Mouse (Mus musculus) cerebellum, postnatal 4 days (tissue): ENCODE data around the gene Ano10.
"Not testable (repeated sequence)": the region's sequence is repeated elsewhere in the genome, so short reads cannot be mapped to it uniquely, and the experiment has no call there.

Source experiments
- DNase-seq, 2 experiments: peaks; one replicate each; pipeline ENCODE4 v3.0.0; 2022; ENCODE audit warnings: low spot score in 2 of 2, mixed read lengths in 1 of 2

The Ano10 gene

GRCm38 (mm10) chr9:122294242-122294881 lies at the start of gene Ano10:
Ano10 (minus strand) TSS chr9:122294423.
- peak; percentile 91 to 95 for DNase-seq

- no peak for DNase-seq
Measured at GRCm38 (mm10) chr9:122343399-122343798, 49.2 kb upstream of the Ano10 start.

DNA sequence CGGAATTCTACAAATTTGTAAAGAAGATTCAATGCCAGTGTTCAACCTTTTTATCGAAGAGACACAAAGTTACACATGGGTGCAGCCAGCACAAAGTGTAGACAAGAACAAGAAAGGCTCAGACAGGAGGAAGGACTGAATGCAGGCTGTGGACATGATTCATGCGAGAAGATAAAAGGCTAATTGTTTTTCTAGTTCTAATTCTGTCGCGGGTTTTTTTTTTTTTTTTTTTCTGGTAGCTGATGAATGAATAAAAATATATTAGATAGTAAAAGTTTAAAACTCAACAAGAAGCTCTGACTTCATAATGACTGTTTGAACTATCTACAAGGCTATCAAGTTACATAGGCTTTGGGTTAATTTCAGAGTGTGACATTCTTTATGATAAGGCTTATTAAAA lies 45.7 kb upstream of the Ano10 start:
- DNase-seq, result no peak

- no peak for DNase-seq
Measured at GRCm38 (mm10) chr9:122337510-122337931, 43.3 kb upstream of the Ano10 start.

DNA sequence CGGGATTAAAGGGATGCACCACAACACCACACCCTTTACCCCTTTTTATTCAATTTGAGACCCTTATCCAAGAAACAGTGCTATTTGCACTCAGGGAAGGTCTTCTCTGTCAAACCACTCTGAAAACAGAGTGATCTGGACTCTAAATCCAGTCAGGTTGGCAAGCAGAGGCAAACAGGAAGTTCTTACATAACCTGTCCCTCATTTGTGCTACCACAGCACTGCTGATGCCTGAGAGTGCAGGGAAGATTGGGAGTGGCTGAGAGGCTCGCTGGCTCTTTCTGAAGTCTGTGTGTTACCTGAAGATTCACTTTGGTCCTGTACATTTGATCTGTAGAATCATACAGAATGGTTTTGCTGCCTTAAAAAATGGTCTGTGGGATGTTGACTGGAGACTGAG lies 42.5 kb upstream of the Ano10 start:
- no peak for DNase-seq

DNA sequence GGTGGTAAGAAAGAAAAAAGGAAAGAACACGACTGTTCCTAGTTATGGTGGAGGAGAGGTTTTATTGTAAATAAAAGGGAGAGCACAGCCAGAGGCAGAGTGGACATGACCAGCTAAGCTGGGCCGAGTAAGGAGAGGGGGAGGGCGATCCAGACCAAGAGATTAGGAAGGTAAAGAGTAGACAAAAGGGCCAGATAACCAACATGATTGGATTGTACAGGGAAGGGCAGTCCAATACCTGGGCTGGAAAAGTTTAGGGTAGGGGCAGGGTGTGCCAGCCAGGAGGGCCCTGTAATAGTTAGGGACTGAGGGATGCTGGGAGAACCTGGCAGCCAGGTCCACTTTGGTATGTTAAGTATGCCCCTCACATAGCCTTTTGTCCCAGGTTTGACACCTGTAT lies 34.0 kb upstream of the Ano10 start:
- DNase-seq, result no peak

DNA sequence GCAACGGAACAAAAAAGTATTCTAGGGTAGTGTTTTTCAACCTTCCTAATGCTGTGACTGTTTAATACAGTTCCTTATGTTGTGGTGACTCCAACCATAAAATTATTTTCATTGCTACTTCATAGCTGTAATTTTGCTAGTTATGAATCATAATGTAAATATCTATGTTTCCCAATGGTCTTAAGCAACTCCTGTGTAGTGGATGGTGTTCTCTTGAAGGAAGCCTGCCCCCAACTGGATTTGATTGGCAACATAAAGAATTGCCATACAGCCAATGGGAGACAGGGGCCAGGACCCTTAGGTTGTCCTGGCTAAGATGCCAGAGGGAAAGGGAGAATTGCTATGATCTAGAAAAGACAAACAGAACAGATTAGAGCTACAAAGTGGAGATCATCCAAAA lies 31.8 kb upstream of the Ano10 start:
- DNase-seq, result no peak

DNA sequence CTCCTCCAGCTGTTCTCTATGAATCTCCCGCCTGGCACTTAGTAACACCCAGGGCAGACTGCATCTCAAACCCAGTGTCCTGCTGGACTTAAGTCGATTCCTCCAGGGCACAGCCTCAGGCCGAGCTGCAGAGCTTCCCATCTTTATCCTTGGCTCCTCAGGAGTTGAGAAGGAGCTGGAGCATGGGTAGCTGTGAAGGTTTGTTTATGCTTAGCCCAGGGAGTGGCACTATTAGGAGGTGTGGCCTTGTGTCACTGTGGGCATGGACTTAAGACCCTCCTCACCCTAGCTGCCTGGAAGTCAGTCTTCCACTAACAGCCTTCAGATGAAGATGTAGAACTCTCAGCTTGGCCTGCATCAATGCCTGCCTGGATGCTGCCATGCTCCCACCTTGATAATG lies 28.1 kb upstream of the Ano10 start:
- DNase-seq, result no peak

DNA sequence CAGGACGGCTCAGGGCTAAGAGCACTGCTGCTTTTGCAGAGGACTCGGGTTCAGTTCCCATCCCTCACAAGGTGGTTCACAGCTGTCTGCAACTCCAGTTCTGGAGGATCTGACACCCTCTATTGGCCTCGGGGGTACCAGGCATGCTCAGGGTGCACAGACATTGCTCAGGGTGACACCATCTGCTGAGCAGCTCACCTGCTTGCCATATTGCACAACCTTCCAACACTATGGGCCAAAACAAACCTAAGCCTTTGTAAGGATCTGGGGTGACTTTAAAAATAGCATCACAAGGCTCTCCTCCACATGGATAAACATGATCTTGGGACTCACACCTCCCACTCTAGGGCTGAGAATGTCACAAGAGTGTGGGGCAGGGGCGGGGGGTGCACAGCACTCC lies 26.4 kb upstream of the Ano10 start:
- DNase-seq, result no peak

GRCm38 (mm10) chr9:122316562-122316961 lies 22.3 kb upstream of the Ano10 start:
- no peak for DNase-seq

- no peak for DNase-seq
Measured at GRCm38 (mm10) chr9:122315501-122315900, 21.3 kb upstream of the Ano10 start.

GRCm38 (mm10) chr9:122314942-122315341 lies 20.7 kb upstream of the Ano10 start:
- DNase-seq, result no peak

DNA sequence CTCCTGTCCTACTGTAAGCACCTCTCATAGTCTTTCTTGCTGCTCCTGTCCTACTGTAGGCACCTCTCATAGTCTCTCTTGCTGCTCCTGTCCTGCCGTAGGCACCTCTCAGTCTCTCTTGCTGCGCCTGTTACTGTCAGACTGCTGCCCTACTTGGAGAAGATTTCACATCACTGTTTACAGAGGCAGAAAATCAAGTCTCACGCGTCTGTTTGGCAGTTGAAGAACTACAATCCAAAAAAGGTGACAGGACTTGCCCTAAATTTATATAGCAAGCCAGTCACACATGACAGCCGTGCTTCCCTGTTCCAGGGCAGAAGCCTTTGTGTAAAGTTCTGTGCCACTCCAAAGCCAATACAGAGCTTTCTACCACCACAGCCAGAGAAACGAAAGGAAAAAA lies 20.2 kb upstream of the Ano10 start:
- no peak for DNase-seq

DNA sequence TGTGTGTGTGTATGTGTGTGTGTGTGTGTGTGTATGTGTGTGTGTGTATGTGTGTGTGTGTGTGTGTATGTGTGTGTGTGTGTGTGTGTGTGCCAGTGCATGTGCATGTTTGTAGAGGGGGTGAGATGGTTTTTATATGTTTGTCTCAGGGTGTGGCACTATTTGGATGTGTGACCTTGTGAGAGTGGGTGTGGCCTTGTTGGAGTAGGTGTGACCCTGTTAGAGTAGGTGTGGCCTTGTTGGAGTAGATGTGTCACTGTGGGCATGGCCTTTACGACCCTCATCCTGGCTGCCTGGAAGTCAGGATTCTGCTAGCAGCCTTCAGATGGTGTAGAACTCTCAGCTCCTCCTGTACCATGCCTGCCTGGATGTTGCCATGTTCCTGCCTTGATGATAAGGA lies 18.9 kb upstream of the Ano10 start:
- not testable (repeated sequence) for DNase-seq

- DNase-seq, result no peak
Measured at GRCm38 (mm10) chr9:122312296-122312990, 18.2 kb upstream of the Ano10 start.

- no peak for DNase-seq
Measured at GRCm38 (mm10) chr9:122311051-122311760, 17.0 kb upstream of the Ano10 start.

DNA sequence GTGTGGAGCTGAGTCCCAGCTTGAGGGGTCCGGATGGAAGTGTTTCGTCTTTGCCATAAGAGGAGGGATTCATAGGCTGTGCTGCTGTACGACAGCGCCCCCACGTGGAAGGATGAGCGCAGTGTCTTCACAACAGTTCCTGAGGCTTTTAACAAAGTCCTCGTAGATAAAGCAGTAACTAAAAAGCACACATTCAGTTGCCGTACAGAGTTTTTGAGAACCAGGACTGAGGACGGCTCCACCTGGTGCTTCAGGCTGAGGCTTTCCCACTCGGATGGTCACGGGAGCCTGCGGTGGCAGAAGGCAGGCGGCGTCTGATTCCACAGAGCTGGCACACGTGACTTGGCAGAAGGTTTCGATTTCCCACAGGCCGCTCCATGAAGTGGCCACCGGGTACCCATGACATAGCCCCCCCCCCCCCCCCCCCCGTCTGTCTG lies 16.4 kb upstream of the Ano10 start:
- peak; percentile 54 to 78 for DNase-seq

DNA sequence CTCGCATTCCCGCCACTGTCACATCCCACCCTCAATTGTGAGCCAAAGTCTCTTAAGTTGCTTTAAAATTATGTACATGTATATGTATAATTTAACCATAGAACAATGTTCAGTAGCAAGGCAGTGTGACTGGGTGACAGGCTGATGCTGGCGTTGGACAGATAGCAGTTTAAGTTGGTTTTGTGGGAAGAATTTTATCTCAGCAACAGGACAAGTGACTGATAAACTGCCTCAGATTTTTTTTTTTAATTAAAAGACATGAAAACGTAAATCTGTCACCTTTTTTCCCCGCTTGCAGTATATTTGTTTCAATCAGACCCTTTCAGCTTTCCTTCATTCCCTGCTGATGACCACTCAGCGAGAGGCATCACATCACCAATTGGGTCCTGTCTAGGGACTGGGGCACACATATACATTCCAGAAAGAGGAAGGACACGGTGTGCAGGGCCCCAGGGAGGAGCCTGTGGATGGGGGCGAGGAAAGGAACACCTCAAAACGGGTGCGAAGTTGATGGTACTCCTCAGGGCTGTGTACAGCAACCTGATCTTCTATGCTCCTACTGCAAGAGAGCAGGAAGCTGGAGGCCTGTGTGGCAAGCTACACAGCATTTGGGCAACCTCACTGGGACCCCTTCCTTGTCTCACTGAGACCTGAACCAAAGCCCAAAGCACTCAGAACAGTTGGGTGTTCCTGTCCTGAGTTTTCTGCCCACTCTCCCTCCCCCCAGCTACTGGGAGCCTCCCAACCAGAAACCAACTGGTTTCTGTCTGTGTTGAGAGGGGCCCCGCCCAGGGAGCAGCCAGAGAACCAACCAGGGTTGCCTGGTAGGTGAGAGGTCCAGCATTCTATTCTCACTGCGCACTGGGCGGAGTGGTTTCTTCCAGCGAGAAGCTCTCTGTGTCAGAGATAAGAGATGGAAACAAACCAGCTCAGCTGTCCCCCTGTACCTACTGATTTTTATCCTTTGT lies 15.1 kb upstream of the Ano10 start:
- no peak for DNase-seq

- no peak for DNase-seq
Measured at GRCm38 (mm10) chr9:122305302-122305701, 11.1 kb upstream of the Ano10 start.

DNA sequence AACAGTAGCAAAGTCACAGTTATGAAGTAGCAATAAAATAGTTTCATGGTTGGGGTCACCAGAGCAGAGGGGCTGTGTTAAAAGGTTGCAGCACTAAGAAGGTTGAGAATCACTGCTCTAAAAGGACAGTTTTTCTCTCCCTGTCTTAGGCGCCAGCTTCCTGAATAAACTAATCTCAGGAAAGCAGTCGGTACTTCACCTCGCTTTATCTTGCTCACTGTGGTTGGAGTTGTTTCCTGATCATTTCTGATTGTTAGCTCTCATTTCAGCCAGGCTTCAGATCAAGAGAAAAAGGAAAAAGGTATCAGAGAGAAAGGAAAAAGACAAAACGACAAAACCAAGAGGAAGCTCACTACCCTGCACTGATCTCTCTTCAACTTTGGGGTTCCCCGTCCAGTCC lies 1.9 kb upstream of the Ano10 start:
- DNase-seq, result no peak

- no peak for DNase-seq
Measured at GRCm38 (mm10) chr9:122295396-122295795, 1.2 kb upstream of the Ano10 start.

- no peak for DNase-seq
Measured at GRCm38 (mm10) chr9:122293865-122294241, 370 bp downstream of the Ano10 start.
